Mouse (Mus musculus) heart, embryonic 15.5 days (tissue): ENCODE measurements around the gene Irak1bp1. TPM values are rescaled to one million over a fixed set of nuclear protein-coding genes. Genes with fewer than 3 reads are reported as not detected.

Experiments used
- ATAC-seq: fragments of 200-750 bp; cut with Nextera tagmentation; replicated peaks from 2 replicates; pipeline ENCODE4 v1.8.0; 2017; ENCODE audit warnings: low read depth, moderate TSS enrichment; ENCODE audit not compliant: insufficient number of reproducible peaks, insufficient read depth, low FRiP score
- H3K27ac ChIP-seq: fragments of 300-500 bp; sonication (generic); 2 replicates; pipeline ENCODE4 v1.5.1; 2015; ENCODE audit warnings: mild to moderate bottlenecking, inconsistent platforms
- H3K27me3 ChIP-seq: fragments of 300-500 bp; sonication (generic); 2 replicates; pipeline ENCODE4 v1.6.1; 2015; ENCODE audit warnings: inconsistent platforms
- H3K36me3 ChIP-seq: fragments of 300-500 bp; sonication (generic); 2 replicates; pipeline ENCODE4 v1.6.1; 2015; ENCODE audit warnings: mild to moderate bottlenecking, inconsistent platforms
- H3K4me1 ChIP-seq: fragments of 300-500 bp; sonication (generic); replicated peaks from 2 replicates; pipeline ENCODE4 v1.6.1; 2015; ENCODE audit warnings: inconsistent platforms
- H3K4me2 ChIP-seq: fragments of 300-500 bp; sonication (generic); 2 replicates; pipeline ENCODE4 v1.6.1; 2015; ENCODE audit warnings: inconsistent platforms, mild to moderate bottlenecking, moderate library complexity
- H3K4me3 ChIP-seq: fragments of 300-500 bp; sonication (generic); 2 replicates; pipeline ENCODE4 v1.5.1; 2015; ENCODE audit warnings: mild to moderate bottlenecking, inconsistent platforms
- H3K9ac ChIP-seq: fragments of 300-500 bp; sonication (generic); 2 replicates; pipeline ENCODE4 v1.6.1; 2015; ENCODE audit warnings: mild to moderate bottlenecking, inconsistent platforms
- H3K9me3 ChIP-seq: fragments of 300-500 bp; sonication (generic); replicated peaks from 2 replicates; pipeline ENCODE4 v1.6.1; 2016; ENCODE audit warnings: inconsistent platforms
- polyA plus RNA-seq: library from polyadenylated mRNA; unstranded; fragments of >200 nt; fragmentation: Nextera tagmentation; extraction: Ambion mirVana; gene quantifications from 2 replicates; pipeline ENCODE4 v1.2.1, GENCODE M21; 2015

Irak1bp1 gene
- polyA plus RNA-seq, 1 experiment from 2014 or later: 11.3 TPM

DNA sequence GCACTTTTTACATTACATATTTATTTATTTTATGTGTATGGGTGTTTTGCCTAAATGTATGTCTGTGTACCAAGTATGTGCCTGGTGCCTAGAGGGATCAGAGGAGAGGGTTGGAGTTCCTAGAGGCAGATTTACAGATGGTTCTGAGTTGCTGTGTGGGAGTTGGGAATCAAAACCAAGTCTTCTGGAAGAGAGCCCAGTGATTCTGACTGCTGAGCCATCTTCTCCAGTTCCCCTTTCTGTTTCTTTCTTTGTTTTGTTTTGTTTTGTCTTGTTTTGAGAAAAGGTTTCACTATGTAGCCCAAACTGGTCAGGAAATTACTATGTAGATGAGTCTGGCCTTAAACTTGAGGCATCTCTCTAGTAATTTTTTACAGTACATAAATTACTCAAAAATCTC is 59.3 kb downstream of the Irak1bp1 start:
- no peaks in the 10 kb centered on the region for H3K27me3 ChIP-seq
- no peak overlapping the region for H3K4me2 ChIP-seq
- no peak overlapping the region for H3K27ac ChIP-seq
- H3K9ac ChIP-seq: no peak overlapping the region
- no peak for ATAC-seq
- peaks cover 50% of the 10 kb centered on the region for H3K36me3 ChIP-seq
- no peak overlapping the region for H3K4me3 ChIP-seq
- no peaks in the 10 kb centered on the region for H3K9me3 ChIP-seq
- no peaks in the 10 kb centered on the region for H3K4me1 ChIP-seq

Other genes starting within 250 kb of the Irak1bp1 start
- gene Phip, start 146.0 kb downstream of the Irak1bp1 start, polyA plus RNA-seq: 46.5 and 47.4 TPM in 2 replicates